Mouse (Mus musculus) heart, adult 2 months (tissue): ENCODE results near the gene Serpinb13.

Source experiments
- CTCF ChIP-seq: fragments of 200-600 bp; IDR thresholded peaks from 2 replicates; pipeline ENCODE4 v1.8.1; 2022; ENCODE audit warnings: antibody characterized with exemption, mild to moderate bottlenecking, moderate library complexity
- EP300 ChIP-seq: fragments of 200-500 bp; IDR thresholded peaks from 2 replicates; pipeline ENCODE4 v1.6.1; 2011; ENCODE audit warnings: low read depth, low read length, control low read depth; ENCODE audit not compliant: insufficient read depth
- POLR2A ChIP-seq: fragments of 200-500 bp; IDR thresholded peaks from 2 replicates; pipeline ENCODE4 v1.6.1; 2011; ENCODE audit warnings: mild to moderate bottlenecking, low read depth, low read length, control low read depth; ENCODE audit not compliant: insufficient read depth

GRCm38 (mm10) chr1:106983092-106983491 lies 2.3 kb downstream of the Serpinb13 start:
- no peak for TF ChIP-seq CTCF
- TF ChIP-seq POLR2A = no peak
- TF ChIP-seq EP300 = no peak
